In genomic region chr13:21781639-21782038, GRCm38 (mm10) we compare ENCODE assay signal across 14 mouse cellular contexts. TPM values are rescaled to one million over a fixed set of nuclear protein-coding genes. Genes with fewer than 3 reads are reported as not detected.
A peak's percentile ranks its signal among the peaks of the same experiment; 100 is the strongest.
DNase-seq lines count a peak whose midpoint lies in the region; ATAC-seq lines count a peak whose summit lies in the region.
"Had no signal": no experiment of that assay in that cellular context is flagged by ENCODE, and none has a peak within 500 bp of the region (broad histone marks: within the 10 kb centered on the region; RNA-seq: fewer than 3 reads in every experiment).

No protein-coding gene starts in this region.

- 0 out of 2 replicates have a peak overlapping the region, but pooled peaks have one; percentile 2 for H3K27ac ChIP-seq in kidney, embryonic 14.5 days (ENCODE audit: low read depth, low read length)
- H3K27ac ChIP-seq in limb, embryonic 10.5 days = peak overlapping the region; percentile 93
- no peak overlapping the region for H3K27ac ChIP-seq in neural tube, embryonic 15.5 days (replicated peaks)

- no peaks in the 10 kb centered on the region for H3K36me3 ChIP-seq in kidney, embryonic 14.5 days (ENCODE audit: control insufficient read depth, insufficient read depth, low read length)
- H3K36me3 ChIP-seq in limb, embryonic 10.5 days = no peaks in the 10 kb centered on the region
- H3K36me3 ChIP-seq in neural tube, embryonic 15.5 days = no peaks in the 10 kb centered on the region
- H3K36me3 ChIP-seq: limb, embryonic 13.5 days had no signal

- H3K9ac ChIP-seq in kidney, embryonic 14.5 days (ENCODE audit: low read depth, low read length) = no peak overlapping the region
- H3K9ac ChIP-seq in neural tube, embryonic 15.5 days (replicated peaks) = no peak overlapping the region

- no peaks in the 10 kb centered on the region for H3K27me3 ChIP-seq in kidney, embryonic 14.5 days (ENCODE audit: control insufficient read depth, insufficient read depth, low read length)
- no peaks in the 10 kb centered on the region for H3K27me3 ChIP-seq in limb, embryonic 10.5 days (ENCODE audit: low read depth, poor library complexity, severe bottlenecking)
- peaks cover 6% of the 10 kb centered on the region; the same call in 1 of the 2 replicates for H3K27me3 ChIP-seq in neural tube, embryonic 15.5 days (replicated peaks)
- H3K27me3 ChIP-seq: limb, embryonic 13.5 days had no signal

- no peaks in the 10 kb centered on the region for H3K9me3 ChIP-seq in kidney, embryonic 14.5 days (ENCODE audit: control insufficient read depth, low read length)
- H3K9me3 ChIP-seq in limb, embryonic 10.5 days (replicated peaks) = no peaks in the 10 kb centered on the region
- no peaks in the 10 kb centered on the region for H3K9me3 ChIP-seq in neural tube, embryonic 15.5 days (replicated peaks)
- H3K9me3 ChIP-seq: limb, embryonic 13.5 days had no signal

- H3K4me2 ChIP-seq in kidney, embryonic 14.5 days (replicated peaks; ENCODE audit: low read depth, low read length) = no peak overlapping the region; the same call in 1 of the 2 replicates
- H3K4me2 ChIP-seq in neural tube, embryonic 15.5 days = no peak overlapping the region

- no peak for ATAC-seq in kidney, embryonic 14.5 days (ENCODE audit: low FRiP score, low TSS enrichment)
- ATAC-seq in neural tube, embryonic 15.5 days (ENCODE audit: low FRiP score) = no peak

- peak; percentile 10 for DNase-seq in embryo, embryonic 10 days (ENCODE audit: low spot score)
- no peak for DNase-seq in embryo, embryonic 9.5 days (ENCODE audit: extremely low spot score)
- DNase-seq in kidney, postnatal 36 days = no peak
- DNase-seq in 3134 (ENCODE audit: extremely low read depth, insufficient read length, low spot score) = peak; percentile 29
- peak; percentile 14 for DNase-seq in limb, embryonic 10.5 days (ENCODE audit: low spot score)
- no peak for DNase-seq in right cerebral cortex, postnatal 14 days
- DNase-seq: cerebellum, adult 9-11 months; gastrocnemius, postnatal 10 days; kidney, adult 11 months; spleen, adult 18-20 months; thymus, adult 2 months had no signal

- no peak overlapping the region for H3K4me3 ChIP-seq in kidney, embryonic 14.5 days (ENCODE audit: low read length)
- H3K4me3 ChIP-seq in limb, embryonic 10.5 days = 0 out of 2 replicates have a peak overlapping the region, but pooled peaks have one; percentile 52
- H3K4me3 ChIP-seq in neural tube, embryonic 15.5 days (replicated peaks) = no peak overlapping the region

- 93% methylated on average over 1 of the region's 1 CpGs for WGBS in kidney, embryonic 14.5 days
- 92% methylated on average over 1 of the region's 1 CpGs for WGBS in limb, embryonic 10.5 days
- 96% methylated on average over 1 of the region's 1 CpGs for WGBS in neural tube, embryonic 15.5 days

- H3K4me1 ChIP-seq in kidney, embryonic 14.5 days (ENCODE audit: control insufficient read depth, insufficient read depth, low read length) = peaks cover 21% of the 10 kb centered on the region
- peaks cover 29% of the 10 kb centered on the region for H3K4me1 ChIP-seq in limb, embryonic 10.5 days
- peaks cover 39% of the 10 kb centered on the region for H3K4me1 ChIP-seq in neural tube, embryonic 15.5 days

RNA-seq across cellular contexts. Expression of gene Hist1h1b, which starts 1.2 kb away (rescaled TPM):
- 18.8 and 27.0 TPM in 2 replicates for polyA plus RNA-seq in kidney, embryonic 14.5 days (2014; fragmentation: Nextera tagmentation; extraction: Ambion mirVana)
- polyA plus RNA-seq in limb, embryonic 10.5 days (2016; fragmentation: Nextera tagmentation; extraction: Ambion mirVana) = 33.1 and 40.9 TPM in 2 replicates
- polyA plus RNA-seq in neural tube, embryonic 15.5 days (2015; fragmentation: Nextera tagmentation; extraction: Ambion mirVana) = 2.2 and 5.8 TPM in 2 replicates

RNA-seq across cellular contexts. Expression of gene Hist1h3i, which starts 1.5 kb away (rescaled TPM):
- polyA plus RNA-seq in kidney, embryonic 14.5 days (2014; fragmentation: Nextera tagmentation; extraction: Ambion mirVana) = 212 and 289 TPM in 2 replicates
- 131 and 133 TPM in 2 replicates for polyA plus RNA-seq in limb, embryonic 10.5 days (2016; fragmentation: Nextera tagmentation; extraction: Ambion mirVana)
- 20.1 and 38.6 TPM in 2 replicates for polyA plus RNA-seq in neural tube, embryonic 15.5 days (2015; fragmentation: Nextera tagmentation; extraction: Ambion mirVana)

RNA-seq across cellular contexts. Expression of gene Hist1h2an, which starts 5.4 kb away (rescaled TPM):
- 11.0 and 12.2 TPM in 2 replicates for polyA plus RNA-seq in kidney, embryonic 14.5 days (2014; fragmentation: Nextera tagmentation; extraction: Ambion mirVana)
- 5.4 and 9.9 TPM in 2 replicates for polyA plus RNA-seq in limb, embryonic 10.5 days (2016; fragmentation: Nextera tagmentation; extraction: Ambion mirVana)
- 4.1 TPM in 1 of 2 replicates, not detected in the other for polyA plus RNA-seq in neural tube, embryonic 15.5 days (2015; fragmentation: Nextera tagmentation; extraction: Ambion mirVana)

RNA-seq across cellular contexts. Expression of gene Hist1h2bp, which starts 5.6 kb away (rescaled TPM):
- 1.9 and 4.3 TPM in 2 replicates for polyA plus RNA-seq in kidney, embryonic 14.5 days (2014; fragmentation: Nextera tagmentation; extraction: Ambion mirVana)
- polyA plus RNA-seq in limb, embryonic 10.5 days (2016; fragmentation: Nextera tagmentation; extraction: Ambion mirVana) = 3.4 and 5.5 TPM in 2 replicates
- 0.56 and 1.8 TPM in 2 replicates for polyA plus RNA-seq in neural tube, embryonic 15.5 days (2015; fragmentation: Nextera tagmentation; extraction: Ambion mirVana)

RNA-seq across cellular contexts. Expression of gene Hist1h2bn, which starts 27.7 kb away (rescaled TPM):
- polyA plus RNA-seq in kidney, embryonic 14.5 days (2014; fragmentation: Nextera tagmentation; extraction: Ambion mirVana) = 2.0 and 11.0 TPM in 2 replicates
- polyA plus RNA-seq in limb, embryonic 10.5 days (2016; fragmentation: Nextera tagmentation; extraction: Ambion mirVana) = 1.4 and 3.8 TPM in 2 replicates
- not detected in 2 replicates for polyA plus RNA-seq in neural tube, embryonic 15.5 days (2015; fragmentation: Nextera tagmentation; extraction: Ambion mirVana)

Comparison
In these comparisons a context has a peak if more than half of its experiments do, and no peak if none do; other contexts are left out.
1. DNase-seq: peak in embryo, embryonic 10 days (single experiment), 3134 (single experiment) and limb, embryonic 10.5 days (single experiment); none in embryo, embryonic 9.5 days (single experiment), kidney, postnatal 36 days (0 of 2) and right cerebral cortex, postnatal 14 days (single experiment).